Mouse (Mus musculus): ENCODE measurements around the gene Bmp2k.

The Bmp2k gene

DNA sequence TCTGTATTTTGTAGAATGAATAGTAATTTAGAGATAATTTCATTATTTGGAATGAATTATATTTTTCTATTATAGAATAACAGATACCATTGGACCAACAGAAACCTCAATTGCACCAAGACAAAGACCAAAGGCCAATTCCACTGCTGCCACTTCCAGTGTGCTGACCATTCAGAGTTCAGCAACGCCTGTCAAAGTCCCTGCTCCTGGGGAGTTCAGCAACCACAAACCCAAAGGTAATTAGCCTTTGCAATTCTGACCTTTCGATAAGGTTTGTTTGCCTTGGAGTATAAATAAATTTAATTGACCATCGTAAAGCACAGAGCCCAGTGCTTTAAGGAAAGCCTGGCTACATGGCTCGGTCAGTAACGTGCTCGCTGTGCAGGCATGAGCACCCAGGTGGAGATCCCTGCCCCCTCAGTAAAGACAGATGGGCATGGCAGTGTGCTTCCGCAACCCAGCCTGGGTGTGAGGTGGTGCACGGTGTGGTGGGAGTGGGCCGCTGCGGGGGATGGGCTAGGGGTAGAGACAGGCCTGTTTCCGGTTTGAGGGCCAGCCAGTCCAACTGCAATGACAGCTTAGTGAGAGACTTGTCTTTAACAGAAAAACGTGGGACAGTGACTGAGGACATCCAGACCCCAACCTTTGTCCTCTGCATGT lies 59.4 kb downstream of the Bmp2k start:
- no peak for DNase-seq

GRCm38 (mm10) chr5:97060864-97061263 lies 63.4 kb downstream of the Bmp2k start:
- no peak for DNase-seq

- no peak for DNase-seq
These were observed 64.6 kb downstream of the Bmp2k start for GRCm38 (mm10) chr5:97062041-97062440.

DNA sequence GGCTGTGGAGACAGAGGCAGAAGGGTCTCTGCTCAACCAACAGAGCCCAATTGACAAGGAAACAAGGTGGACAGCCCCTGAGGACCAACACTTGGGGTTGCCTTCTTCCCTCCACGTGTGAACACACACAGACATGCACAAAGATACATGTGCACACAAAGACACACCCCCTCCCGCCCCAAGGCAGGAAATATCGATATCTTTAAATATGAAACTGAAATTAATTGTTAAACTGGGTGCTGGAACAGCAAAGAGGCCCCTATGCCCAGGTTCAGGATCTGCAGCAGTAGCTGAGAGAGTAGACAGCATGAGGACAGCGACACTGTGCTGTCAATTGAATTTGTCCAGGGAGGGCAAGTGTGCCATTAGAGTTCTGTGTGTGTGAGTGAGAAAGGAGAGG lies 68.3 kb downstream of the Bmp2k start:
- DNase-seq: no peak

DNA sequence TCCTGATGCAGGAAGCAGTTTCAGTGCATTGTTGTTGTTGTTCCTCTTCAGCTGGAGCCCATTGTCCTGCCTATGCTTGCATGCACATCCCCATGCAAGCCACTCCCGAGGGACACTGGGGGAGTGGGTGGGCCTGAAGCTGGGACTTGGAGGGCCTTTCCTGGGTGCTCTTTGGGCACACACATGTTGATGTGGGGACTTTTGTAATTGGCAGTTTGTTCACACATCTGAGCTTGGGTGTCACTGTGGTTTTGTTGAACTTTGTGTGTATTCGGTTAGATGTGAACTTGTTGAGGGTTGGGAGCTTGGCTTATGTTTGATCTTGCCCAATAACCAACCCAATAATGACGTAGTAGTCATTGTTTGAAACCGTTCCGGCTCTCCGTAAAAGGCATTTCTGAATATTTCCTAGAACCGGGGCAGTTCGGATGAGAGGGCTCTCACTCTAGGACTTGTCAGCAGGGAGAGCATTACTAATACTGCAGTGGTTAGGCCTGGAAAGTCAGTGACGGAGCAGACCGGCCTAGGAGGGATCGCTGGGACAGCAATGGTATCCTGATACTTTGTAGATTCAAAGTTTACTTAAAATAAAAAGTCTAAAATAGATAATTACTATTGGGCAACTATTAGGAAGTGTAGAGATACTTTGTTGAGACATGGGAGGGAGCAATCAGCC lies 78.1 kb downstream of the Bmp2k start:
- DNase-seq: no peak

DNA sequence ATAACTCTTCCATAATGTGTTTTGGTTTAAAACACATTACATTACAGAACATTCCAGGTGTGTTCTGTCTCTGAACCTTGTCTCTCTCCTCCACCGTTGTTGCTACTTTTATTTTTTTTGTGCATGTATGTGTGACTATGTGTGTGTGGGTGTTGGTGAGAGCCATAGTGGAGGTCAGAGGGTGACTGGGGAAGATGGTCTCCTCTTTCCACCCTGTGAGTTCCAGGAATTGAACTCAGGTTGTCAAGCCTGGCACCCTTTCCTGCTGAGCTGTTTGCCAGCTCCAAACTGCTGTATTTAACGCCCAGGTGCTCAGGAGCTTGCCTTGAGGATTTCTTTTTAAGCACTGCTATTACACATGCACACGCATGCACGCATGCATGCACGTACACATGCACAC lies 78.7 kb downstream of the Bmp2k start:
- no peak for DNase-seq

- no peak for DNase-seq
These were observed 80.2 kb downstream of the Bmp2k start for GRCm38 (mm10) chr5:97077676-97078075.

GRCm38 (mm10) chr5:97078641-97079040 lies 81.2 kb downstream of the Bmp2k start:
- DNase-seq: no peak

DNA sequence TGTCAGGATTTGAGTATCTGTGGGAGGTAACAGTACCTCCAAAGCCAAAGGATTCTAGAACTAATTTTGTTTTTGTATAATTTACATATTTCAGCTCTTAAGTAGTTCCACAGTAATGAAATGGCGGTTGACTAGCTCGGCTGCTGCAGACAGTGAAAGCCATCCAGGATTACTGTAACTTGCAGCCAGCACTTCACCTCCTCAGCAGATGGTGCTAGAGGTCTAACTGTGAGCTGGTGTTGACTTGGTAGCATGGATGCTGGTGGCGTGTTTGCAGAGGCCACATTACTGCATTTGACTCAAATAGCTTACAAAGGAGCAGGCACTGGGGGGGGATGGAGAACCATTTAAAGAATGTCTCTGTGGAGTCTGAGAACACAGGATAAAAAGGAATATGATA lies 84.0 kb downstream of the Bmp2k start:
- DNase-seq: peak; percentile 72 to 75

DNA sequence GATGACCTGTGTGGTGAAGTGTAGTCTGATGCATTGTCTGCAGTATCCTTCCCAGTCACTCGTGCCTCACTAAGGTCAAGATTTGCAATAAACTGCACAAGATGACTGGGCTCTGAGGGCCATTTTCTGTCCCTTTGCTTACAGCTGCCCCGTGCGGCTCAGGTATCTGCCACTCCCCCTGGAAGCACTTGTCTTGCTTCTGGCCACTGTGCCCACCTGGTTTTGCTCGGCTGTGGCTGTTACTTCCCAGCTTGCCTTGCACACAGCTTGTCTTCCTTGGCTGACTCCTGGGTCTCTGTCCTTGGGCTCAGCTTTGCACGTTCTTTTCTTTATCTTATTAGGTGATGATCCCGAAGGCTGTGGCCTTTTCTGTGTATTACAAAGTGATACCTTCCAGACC lies 86.2 kb downstream of the Bmp2k start:
- no peak for DNase-seq

- no peak for DNase-seq
These were observed 87.1 kb downstream of the Bmp2k start for GRCm38 (mm10) chr5:97084541-97084940.

GRCm38 (mm10) chr5:97085071-97085470 lies 87.6 kb downstream of the Bmp2k start:
- no peak for DNase-seq

GRCm38 (mm10) chr5:97087030-97087630 lies 89.6 kb downstream of the Bmp2k start:
- DNase-seq: peak in 1 of 2 experiments; percentile 16

DNA sequence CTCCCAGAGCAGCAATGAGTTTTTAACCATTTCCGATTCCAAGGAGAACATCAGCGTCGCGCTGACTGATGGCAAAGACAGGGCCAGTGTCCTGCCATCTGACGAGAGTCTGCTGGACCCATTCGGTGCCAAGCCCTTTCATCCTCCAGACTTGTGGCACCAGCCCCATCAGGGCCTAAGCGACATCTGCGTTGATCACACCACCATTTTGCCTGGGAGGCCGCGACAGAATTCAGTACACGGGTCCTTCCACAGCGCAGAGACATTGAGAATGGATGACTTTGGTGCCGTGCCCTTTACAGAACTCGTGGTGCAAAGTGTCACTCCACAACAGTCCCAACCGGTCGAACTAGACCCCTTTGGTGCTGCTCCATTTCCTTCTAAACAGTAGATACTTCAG lies 90.3 kb downstream of the Bmp2k start:
- no peak for DNase-seq

DNA sequence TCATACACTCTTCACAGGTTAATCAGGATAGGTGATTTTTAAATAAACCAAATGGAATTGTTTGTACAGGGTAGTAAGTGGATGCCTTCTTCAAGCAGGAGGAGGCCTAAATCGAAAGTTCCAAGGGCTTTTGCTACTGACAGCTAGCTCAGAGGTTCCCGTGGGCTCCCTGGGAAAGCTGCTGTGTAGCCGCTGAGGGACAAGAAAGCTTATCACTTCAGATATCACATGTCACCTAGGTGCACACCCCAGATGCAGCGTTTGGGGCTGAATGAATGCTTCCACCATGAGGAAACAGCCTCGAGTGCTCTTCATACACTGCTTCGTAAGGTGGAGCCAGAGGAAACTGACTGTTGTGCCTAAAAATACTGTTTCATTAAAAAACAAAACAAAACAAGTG lies 90.7 kb downstream of the Bmp2k start:
- no peak for DNase-seq

DNA sequence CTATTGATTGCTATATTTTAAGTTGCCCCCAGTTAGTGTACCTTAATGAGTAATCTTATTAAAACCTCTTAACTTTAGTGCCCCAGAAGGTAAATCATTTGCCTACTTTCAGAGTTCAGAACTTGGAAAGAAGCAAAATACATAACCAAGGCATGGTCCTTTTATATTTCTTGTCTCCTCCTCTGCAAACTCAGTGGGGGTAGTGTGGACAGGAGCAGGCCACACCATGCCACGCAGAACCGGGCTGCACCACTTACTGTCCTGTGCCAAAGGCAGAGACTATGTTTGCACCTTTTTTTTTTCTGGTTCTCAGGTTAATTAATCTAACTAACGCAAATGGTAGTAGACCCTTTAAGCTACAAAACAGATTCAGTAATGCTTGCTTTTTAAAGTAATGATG lies 91.9 kb downstream of the Bmp2k start:
- no peak for DNase-seq

DNA sequence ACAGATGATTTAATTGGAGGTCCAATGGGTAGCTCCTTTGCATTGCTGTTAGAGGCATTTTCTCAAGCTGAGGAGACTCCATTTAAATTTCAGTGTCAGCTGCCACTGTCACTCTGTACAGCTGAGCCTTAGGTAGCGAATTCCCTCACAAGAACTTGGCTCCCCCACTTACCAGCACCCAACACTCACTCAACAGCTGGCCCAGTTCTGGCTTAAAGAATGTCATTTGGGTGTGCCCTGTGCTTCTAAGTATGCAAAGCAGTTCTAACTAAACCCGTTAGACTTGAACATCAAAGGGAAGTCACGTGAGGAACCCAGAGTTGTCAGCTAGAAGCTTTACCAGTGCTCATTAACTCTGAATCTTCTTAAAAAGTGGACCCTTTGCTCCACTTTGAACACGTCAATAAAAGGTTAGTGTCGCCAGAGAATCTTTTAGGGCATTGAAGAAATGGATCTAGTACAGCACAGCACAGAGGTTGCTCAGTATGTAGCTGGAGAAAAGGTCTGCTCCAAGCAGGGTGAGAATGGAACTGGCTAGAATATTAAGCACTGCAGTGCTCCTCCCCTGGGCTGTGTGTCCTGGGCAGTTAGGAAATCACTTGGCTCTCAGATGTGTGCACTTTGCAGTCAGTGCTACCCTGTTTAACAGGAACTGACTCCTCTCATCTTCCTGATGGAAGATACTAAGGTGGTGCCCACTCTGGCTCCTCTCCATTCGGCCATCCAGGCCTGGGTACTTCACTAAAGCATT lies 92.7 kb downstream of the Bmp2k start:
- no peak for DNase-seq

DNA sequence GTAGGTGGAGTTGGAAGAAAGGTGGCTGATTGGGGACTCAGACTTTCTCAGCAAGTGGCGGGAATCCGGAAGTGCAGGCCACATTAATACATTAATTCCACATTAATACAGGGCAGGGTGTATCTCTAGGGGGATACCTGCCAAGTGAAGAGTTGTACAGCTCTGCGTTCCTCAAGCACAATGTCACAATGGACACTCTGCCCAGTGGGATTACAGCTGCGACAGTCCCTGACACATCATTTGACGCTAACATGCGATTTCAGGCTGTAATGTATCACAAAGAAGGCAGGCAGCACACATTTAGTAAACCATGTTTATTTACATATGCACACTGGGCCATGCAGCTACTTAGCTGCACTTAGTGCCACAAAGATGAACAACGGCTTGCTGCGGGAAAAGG lies 95.5 kb downstream of the Bmp2k start:
- DNase-seq: no peak

DNA sequence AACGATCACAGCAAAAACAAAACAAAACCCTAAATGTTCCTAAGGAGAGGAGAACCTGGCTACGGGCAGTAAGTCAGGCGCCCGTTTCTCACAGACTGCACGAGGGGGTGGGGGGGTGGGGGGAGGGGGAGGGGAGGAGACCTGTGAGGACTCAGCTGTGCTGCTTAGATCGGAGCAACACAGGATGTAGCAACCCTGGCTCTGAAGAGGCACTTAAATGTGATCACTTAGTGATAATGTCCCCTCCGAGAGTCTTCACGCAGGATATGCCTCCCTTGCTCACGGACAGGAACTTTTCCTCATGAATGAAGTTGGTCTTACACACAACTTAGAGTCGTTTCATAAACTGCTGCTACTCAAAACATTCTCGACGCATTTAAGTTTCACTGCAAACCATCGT lies 97.8 kb downstream of the Bmp2k start:
- no peak for DNase-seq

- DNase-seq: no peak
These were observed 100.1 kb downstream of the Bmp2k start for GRCm38 (mm10) chr5:97097631-97098041.

- no peak for DNase-seq
These were observed 102.5 kb downstream of the Bmp2k start for GRCm38 (mm10) chr5:97099954-97100353.

DNA sequence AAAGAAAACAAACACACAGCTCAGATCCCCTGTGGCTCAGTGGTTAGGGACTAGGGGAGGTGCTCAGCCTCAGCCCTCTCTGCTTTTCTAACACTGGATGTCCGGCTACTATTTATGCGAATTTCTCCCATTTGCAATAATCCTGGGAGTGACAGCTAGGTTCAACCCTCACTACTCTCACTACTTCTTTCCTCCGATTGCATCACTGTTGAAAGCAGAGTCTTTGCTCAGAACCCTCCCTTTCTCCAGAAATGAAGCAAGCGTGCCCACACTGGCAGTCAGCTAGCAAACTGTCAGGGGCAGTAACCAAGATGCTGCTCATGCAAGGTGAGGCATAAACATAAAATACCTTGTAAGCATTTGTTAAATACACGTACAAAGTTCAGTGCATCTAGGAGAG lies 110.8 kb downstream of the Bmp2k start:
- no peak for DNase-seq

DNA sequence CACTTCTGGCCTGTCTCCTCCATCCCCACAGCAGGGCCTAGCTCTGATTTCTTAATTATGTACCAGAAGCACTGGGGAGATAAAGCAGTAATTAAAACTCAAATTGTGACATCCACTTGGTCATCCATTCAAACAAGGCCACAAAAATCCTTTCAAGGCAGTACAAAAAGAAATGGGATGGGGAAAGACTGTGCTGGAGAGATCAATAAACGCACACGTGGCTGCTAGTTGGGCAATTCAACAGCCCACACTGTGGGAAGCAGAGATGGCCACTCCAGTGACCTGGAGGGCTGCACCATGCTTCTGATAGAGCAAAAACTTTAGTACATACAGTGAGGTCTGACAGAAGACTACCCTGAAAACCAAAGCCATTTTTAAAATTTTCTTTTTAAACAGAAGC lies 112.6 kb downstream of the Bmp2k start:
- DNase-seq: no peak

DNA sequence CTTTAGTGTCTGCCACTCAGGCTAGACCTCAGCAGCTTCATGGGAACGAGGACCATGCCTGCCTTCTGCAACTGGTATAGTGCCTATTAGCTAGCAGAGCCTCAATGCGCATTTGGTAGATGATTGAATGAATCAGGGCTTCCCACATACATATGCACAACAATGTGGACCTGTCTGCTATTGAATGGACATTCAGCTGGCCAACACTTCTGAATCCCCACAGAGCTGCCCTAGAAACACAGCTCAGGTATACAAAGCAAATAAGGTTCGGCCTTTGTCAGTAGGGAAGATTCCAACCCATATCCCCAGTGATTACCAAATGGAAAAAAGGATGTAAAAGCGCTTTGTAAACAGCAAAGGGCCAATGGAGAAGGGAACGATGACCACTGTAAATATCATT lies 113.2 kb downstream of the Bmp2k start:
- peak in 1 of 2 experiments; percentile 36 for DNase-seq

Data from cerebellum, postnatal 14 days (tissue).